Mouse (Mus musculus): ENCODE data around the gene Wnt5b. TPM values are rescaled to one million over a fixed set of nuclear protein-coding genes. Genes with fewer than 3 reads are reported as not detected.

Wnt5b gene
- 1 to 10 TPM; 1.9 to 2.1 (median 2.0) TPM for total RNA-seq (2022)

DNA sequence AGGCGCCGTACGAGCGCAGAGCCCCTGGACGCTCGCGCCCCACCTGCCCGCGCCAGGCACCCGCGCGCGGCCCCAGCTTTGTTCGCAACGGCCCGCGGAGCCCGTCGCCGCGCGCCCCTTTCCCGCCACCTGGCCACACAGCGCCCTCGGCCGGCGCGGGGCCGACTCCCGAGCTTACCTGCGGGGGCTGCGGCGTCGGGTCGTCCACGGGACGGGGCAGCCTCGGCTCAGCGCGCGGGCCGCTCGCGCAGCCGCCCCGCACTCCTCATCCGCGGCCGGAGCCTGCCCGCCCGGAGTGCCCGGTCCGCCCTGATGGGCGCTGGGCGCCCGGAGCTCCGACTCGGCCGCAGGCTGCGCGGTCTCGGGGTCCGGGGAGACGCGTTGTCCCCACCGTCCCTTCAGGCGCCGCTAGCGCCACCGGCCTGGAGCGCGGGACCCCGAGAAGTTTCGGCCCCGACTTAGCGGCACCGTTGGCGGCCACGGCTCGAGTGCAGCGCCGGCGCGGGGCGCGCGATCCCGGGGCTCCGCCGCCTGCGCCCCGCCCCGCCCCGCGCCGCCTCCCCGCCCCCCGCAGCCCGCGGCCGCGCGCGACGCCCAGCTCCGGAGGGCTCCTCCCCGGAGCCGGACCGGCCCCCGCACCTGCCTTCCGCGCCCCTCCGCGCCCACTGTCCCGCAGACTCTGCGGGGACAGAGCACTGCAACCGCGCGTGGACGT, at the start of gene Wnt5b:
Wnt5b (minus strand) TSS at position 545 of the 715 bp plus-strand sequence.
- no peak for DNase-seq (ENCODE audit: low spot score in 2 of 2)

DNA sequence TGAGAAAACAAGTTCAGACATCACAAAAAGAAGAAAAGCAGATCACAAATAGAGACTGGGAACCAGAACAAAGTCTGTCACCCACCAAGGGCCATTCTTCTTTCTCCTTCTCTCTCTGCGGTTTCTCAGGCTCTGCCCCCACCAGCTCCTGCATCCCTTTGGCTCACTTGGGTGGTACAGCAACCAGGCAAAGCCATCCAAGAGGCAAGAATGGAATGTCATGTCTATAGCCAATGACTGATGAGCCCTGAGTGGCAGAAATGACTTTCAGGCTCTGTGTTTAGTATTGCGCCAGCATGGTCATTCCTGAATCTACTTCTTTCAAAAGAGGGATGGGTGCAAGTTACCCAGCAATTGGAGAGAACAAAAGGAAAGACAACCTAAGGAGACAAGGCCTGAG, 46.7 kb upstream of the Wnt5b start:
- no peak for DNase-seq (ENCODE audit: low spot score in 2 of 2)

DNA sequence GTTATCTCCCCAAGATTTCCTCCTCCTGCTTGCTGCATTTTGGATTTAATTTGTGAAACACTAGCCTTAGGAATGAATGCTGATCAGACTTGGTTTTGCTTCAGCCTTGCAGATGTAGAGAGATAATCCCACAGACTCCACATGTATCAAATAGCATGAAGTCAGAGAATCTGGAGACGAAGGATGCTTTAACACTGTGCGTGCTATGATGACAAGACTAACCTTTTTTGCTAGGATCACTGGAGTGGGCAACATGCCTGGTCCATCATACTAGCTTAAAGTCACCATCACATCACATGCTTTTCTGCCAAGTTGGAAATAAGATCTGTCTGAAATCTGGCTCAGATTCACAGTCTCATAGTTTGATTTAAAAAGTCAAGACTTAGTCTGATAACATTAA, 43.8 kb upstream of the Wnt5b start:
- DNase-seq (ENCODE audit: low spot score in 2 of 2), result no peak

DNA sequence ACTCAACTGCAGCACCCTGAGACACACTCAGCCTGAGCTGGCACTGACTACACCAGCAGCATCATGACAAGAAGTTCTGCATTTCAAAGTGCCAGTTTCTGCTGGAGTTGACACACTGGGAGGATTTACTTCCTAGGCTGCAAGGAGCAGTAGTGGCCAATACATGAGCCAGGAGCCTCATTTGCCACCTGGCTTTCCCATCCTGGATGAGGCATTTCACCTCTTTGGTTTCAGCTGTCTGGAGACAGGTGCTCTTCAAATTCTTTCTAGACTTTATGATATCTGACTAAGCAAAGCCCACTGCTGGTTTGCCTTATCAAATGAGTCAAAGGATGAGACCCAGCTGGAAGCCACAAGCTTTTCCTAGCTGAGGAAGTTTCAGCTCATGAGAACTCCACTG, 43.3 kb upstream of the Wnt5b start:
- no peak for DNase-seq (ENCODE audit: low spot score in 2 of 2)

DNA sequence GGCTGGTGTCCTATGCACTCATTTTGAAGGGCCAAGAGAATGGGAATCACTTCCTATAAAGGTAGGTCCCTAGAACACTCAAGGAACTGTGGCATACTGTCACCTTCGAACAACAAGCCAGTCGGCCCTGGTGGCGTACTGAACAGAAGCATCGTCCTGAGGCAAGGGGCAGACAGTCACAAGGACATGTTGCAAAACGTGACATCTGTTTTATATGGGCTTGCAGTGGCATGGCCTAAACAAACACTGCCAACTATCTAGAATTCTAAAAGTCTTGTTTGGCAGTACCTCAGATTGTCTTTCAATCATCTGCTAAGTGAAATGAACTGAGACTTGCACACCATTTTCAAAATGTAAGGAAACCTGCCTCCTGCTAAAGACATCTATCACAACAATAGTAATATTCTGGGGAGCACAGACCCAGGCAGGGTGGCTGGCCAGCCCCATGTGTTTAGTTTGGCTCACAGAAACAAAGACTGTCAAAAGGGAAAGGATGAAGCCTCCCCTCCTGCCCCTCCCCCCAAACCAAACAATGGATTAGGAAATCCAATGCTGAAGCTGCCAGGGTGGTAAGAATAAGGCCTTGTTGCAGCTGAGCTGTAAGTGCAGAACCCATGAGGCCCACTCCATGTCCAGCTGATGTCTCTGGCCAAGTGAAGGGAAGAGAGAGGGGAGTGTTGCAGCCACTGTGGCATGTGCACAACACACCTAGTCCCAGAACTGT, 41.7 kb upstream of the Wnt5b start:
- DNase-seq (ENCODE audit: low spot score in 2 of 2), result peak in 1 of 2 experiments; percentile 65

DNA sequence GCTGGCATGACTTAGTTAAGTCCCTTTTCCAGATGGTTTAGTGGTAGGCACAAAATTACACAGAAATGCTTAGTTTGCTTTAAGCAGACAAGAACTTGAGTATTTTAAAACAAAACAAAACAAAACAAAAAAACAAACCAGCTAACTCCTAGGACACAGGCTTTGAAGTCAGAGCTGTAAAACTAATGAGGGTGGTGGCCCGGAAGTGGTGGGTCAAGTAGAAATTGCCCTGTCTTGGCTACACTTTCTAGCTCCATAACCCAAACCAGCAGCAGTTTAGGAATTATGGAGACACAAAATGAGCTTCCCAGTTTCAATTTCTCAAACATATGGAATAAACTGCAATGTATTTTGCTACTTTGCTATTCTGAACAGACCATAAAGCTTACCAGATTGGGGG, 39.9 kb upstream of the Wnt5b start:
- no peak for DNase-seq (ENCODE audit: low spot score in 2 of 2)

DNA sequence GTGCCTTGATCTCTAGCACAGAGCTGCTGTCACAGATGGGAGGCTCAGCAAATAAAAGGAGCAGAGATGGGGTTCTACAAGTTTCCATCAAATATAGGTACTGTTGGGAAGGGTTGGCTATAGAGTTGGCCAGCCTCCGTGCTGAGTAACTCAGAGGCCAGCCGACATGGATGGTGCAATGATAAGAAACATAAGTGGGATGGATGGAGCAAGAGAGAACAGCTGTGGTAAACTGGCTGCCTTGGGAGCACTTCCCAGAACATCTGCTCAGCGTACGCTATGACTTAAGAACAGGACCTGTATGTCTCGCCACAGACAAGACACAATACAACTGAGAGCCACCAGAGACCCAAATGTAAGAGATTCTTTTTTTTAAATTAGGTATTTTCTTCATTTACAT, 39.0 kb upstream of the Wnt5b start:
- DNase-seq (ENCODE audit: low spot score in 2 of 2), result no peak

DNA sequence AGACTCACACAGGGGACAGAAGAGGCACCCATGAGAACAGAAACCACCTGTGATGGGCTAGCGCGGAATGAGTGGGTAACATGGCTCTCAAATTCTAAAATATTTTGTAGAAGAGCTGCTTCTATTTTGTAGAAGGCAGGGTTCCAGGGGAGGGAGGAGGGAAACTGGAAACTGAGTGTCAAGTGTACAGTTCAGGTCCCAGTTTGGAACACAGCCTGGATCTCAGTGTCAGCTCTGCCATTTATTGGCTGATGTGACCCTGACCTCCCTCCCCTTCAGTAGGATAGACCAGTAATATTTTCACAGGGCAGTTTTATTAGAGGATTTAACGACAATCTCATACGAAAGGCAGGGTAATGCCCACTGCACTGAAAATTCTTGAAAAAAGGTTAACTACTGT, 32.6 kb upstream of the Wnt5b start:
- DNase-seq (ENCODE audit: low spot score in 2 of 2), result no peak

DNA sequence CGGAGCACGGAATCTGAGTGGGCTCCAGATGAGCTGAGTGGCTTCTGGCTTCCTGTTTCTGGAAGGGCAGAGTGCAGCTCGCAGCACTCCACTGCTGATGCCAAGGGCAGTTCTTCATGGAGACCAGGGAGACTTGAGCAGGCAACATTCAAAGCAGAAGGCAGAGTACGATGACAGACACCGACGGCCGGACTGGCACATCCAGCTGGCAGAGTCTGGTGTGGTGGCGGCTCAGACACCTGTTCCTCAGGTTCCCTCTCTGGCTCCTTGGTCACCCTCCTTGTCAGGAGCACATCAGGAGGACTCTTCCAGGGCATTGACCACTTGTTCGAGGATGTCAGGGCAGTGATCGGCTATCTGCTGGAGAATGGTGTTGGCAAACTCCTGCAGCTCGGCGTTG, 31.2 kb upstream of the Wnt5b start:
- DNase-seq (ENCODE audit: low spot score in 2 of 2), result no peak

DNA sequence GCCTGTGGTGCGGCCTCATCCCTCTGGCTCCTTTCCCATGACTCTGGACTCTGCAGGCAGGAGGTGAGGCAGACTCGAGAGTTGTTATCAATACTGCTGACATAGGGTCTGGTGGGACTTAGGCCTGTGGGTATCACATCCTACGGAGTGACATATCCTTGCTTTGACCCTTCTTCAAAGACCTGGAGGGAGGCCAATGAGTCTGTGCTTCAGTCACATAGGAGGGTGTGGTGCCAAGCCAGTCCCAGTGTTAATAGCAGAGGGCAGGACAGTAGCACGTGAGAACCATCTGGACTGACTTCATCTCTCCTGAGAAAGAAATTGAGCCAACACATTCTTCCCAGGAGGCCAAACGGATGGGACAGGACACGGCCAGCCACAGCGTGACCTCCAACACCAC, 28.1 kb upstream of the Wnt5b start:
- DNase-seq (ENCODE audit: low spot score in 2 of 2), result no peak

DNA sequence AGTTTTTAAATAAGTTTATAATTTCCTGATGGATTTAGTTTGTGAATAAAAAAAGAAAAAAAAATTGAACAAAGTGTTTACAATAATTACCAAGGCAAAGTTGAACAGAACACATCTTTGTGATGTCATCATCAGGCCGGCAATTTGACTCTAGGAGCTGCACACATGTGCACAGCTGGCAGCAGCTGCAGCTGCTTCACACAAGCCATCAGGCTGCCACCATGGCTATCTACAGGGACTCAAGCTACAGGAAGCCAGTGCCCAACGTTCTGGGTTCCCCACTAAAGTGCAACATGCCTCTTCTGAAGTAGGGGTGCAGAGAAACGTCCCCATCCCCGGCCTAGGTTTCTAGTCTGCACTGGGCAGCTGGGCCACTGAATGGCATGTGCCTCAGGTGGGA, 26.6 kb upstream of the Wnt5b start:
- no peak for DNase-seq (ENCODE audit: low spot score in 2 of 2)

DNA sequence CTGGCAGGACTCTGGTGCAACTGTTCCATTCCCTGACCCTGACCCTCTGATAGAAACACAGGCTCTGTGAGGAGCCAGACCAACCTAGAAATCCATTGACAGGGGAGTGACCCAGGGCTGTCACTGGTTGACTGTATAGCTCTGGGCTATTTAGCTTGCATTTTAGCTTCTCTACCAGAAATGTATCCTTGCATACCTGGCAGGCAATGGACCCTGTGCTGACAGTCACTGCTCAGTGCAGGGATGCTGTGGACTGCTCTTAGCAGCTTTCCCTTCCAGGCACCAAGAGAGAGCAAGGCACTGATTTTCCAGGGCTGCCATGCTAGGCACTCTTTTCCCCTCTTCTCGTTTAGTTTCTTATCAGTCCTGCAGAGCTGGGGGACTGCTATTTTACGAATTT, 24.2 kb upstream of the Wnt5b start:
- no peak for DNase-seq (ENCODE audit: low spot score in 2 of 2)

DNA sequence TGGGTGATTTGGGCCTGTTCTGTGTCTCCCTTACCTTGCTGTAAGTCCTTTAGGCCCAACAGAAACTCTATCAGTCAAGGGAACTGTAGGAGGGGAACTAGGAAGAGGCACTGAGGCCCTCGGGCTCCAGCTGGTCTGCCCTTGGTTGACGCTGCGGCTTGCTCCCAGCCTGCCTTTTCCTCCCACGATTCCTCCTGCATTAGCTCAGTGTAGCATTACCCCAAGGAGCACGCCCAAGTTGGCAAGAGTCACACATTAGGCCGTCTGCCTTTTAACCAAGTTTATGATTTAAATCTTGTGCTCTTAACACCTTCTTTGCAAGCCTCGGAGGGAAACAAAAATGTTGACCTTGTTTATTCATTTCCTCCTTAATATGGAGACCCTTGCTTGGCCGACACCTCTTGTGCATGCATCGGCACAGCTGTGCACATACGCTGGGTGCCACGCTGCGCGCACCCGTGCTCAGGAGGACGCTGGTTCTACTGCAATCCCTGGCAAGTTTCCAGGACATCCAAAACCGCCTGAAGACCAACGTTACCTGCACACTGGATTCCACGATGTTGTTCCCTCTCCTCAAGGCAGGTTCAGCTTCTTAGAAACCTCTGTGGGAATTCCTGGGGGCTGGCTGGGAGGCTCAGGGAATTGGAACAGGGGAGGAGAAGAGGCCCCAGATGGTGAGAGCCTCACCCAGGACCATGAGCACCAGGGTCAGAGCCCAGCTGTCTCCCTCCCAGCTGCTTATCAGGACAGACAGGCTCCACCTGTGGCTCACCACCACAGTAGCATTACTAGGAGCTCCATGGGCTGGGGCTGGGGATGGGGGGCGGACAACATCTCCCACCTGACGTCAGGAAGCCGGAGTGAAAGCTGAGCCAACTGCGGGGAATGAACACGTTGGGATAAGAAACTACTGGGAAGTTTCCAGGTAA, 21.6 kb upstream of the Wnt5b start:
- no peak for DNase-seq (ENCODE audit: low spot score in 2 of 2)

DNA sequence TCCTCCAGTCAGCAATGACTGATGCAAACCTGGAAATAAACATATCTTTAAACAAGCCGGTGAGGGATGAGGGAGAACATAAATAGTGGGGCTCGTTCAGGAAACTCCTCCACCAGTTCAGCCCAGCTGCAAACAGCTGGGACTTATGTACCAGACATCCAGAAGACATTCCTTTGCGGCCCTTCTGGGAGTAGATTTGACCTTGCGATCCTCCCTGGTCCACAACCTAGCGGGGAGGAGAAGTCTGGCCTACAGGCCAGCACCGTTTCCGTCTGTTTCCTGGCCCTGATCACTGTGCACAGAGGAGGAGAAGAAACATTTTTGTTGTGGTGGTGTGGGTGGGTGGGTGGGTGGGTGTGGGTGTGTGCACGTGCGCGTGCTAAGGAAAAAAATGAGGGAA, 18.4 kb upstream of the Wnt5b start:
- no peak for DNase-seq (ENCODE audit: low spot score in 2 of 2)

DNA sequence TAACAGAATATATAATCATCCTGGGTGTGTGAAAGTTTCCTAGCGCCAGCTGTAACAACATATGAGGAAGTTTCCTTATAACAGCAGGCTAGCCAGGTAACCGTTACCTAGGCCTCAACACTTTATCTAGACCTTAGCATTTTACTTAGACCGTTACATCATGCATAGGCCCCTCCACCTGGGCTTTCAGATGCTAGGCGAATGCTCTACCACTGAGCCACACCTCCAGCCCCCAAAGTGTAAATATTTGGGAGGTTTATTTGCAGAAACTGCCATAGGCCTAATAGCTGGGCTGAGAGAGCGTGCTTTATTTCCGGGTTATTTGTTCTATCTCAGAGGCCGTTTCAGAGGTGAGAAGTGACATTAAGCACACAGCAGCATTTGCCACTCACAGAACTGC, 14.7 kb upstream of the Wnt5b start:
- DNase-seq (ENCODE audit: low spot score in 2 of 2), result no peak

DNA sequence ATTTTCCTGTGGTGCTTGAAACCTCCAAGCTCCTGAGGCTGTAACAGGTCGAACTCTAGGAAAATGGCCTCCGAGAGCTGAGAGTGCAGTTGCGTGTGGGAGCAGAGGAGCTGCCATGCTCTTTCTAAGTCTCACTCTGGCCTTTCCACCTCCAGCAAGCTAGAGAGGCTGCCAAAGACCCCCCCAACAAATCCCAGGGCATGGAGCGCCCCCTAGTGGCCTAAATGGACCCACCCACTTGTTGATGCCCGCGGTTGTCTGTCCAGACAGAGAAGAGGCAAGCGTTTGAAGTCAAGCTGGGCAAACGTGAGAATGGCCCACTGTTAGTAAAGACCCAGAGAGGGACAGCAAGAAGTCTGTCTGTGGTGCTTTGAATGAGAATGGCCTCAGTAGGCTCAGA, 10.3 kb upstream of the Wnt5b start:
- no peak for DNase-seq (ENCODE audit: low spot score in 2 of 2)

DNA sequence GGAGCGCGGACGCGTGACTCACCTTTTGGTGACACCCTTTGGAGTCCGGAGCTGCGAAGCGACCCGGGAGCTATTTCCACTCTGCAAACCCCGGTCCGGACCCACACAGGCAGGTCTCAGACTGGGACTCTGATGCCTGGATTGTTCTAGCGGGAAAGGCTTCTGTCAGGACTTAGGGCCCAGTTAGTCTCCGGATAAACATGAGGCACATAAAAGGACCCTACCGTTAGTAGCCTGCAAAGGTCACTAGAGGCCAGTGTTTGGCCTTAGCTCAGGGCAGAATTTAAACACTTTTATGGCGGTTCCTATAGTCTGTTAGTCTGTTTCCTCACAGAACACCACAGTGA, 344 bp upstream of the Wnt5b start:
- peak in 1 of 2 experiments; percentile 14 for DNase-seq (ENCODE audit: low spot score in 2 of 2)

DNA sequence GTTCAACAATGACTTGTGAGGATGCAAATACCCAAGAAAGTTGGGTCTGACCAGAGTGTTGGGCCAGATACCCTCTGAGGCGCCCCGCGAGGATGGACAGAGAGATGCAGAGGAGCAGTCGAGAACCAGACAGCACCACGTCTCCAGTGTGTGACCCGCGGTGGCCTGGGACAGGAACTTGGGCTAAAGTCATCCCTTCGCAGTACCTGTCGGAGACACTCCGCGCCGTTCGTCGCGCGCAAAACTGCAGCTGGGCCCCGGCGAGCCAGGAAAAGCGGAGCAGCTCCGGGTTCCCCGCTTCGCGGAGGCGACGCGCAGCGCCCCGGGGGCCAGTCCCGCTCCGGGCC, 718 bp downstream of the Wnt5b start:
- no peak for DNase-seq (ENCODE audit: low spot score in 2 of 2)

DNA sequence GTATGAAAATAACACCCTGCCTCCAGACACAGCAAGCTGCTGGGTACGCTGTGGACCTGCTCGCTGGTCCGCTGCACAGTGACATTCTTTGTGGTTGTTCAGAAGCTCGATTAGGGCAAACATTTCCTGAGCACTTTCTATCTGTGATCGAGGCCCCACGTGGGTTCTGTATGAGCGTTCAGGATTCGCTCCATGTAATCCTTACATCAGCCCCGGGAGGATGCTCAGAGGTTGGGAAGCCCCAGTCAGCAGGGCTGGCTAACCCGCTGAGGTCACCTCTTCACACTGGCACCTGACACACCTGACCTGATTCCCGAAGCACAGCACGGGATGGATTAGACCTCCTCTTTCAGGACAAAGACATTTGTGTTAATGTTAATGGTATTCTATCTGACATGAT, 8.3 kb downstream of the Wnt5b start:
- DNase-seq (ENCODE audit: low spot score in 2 of 2), result no peak

DNA sequence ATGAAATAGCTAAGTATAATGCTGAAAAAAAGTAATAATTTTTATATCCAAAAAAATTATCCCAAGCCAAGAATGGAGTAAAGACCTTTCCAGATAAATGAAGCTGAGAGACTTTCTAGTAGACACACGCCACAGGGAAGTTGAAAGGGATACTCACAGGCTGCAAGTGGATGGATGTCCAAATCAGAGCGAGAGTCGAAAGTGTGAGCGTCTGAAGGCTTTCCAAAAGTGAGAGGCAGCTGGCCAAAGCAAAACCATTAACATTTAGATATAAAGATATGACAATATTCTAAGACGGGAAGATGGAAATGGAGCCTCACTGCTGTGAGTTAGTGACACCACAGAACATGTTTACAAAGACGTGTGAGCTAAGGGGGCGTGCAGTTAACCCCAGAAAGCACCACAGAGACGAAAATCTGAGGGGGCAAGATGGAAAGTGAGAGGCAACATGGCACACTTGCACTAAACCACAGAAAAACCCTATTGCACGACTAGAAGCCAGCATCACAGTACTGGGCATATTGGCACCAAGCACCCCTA, 10.9 kb downstream of the Wnt5b start:
- no peak for DNase-seq (ENCODE audit: low spot score in 2 of 2)

DNA sequence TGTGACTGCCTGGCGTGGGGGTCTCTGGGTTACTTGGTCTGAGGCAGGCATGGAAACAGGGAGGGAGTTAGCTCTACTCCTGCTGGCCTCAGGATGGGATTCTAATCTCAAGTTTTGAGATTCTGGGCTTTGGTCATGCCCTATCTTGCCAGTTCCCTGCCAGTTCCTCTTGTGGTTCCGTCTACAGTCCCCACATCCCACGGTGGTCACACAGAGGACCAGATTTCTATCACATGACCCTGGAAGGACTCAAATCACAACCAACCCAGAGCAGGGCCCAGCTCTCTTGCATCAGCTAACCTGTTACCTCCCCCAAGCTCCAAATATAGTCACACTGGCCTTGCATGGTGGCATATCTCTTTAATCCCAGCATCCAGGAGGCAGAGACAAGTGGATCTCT, 14.5 kb downstream of the Wnt5b start:
- DNase-seq (ENCODE audit: low spot score in 2 of 2), result no peak

DNA sequence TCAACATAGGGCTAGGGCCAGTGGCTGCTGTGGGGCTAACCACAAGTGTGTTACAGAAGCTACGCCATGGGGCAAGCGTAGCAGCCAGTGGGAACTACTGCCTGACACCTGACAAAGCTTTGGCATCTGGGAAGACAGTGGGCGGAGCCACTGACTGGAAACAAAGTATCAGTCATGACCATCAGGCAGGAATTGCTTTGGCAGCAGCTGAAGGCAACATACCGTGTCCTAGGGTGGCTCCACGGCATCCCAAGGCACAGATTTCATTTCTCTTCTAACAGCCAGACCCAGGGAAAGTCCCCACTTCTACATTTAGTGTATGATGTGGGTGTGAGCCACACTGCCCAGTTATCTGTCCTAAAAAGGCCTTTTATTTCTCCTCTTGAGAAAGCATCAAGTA, 17.6 kb downstream of the Wnt5b start:
- DNase-seq (ENCODE audit: low spot score in 2 of 2), result no peak

All from left cerebral cortex, adult 8-10 months (tissue).